Mouse (Mus musculus): Measurements from ENCODE around the gene Armcx6. TPM values are rescaled to one million over a fixed set of nuclear protein-coding genes. Genes with fewer than 3 reads are reported as not detected.
"Not testable (repeated sequence)": the region's sequence is repeated elsewhere in the genome, so short reads cannot be mapped to it uniquely, and the experiment has no call there.

Gene Armcx6
- polyA plus RNA-seq, 1 experiment, result 6.7 TPM

DNA sequence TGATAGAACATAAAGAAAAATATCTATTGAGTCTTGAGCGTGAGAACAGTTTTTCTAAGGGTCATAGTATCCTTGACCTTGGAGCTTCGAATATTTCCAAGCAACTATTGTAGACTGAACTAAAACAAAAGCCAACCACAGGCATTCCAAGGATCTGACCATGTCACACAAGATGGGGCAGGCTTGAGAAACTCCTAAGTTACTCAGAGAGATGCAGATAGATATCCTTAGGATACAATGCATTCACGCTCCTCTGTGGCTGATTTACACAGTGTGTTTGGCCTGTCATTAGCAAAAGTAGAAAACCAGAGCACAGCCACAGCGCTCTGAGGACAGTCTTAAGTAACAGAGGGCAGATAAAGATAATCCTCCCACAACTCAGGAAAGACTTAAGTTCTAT, 12.1 kb downstream of the Armcx6 start:
- no peak overlapping the region for H3ac ChIP-seq (ENCODE audit: control insufficient read depth, insufficient read length)

DNA sequence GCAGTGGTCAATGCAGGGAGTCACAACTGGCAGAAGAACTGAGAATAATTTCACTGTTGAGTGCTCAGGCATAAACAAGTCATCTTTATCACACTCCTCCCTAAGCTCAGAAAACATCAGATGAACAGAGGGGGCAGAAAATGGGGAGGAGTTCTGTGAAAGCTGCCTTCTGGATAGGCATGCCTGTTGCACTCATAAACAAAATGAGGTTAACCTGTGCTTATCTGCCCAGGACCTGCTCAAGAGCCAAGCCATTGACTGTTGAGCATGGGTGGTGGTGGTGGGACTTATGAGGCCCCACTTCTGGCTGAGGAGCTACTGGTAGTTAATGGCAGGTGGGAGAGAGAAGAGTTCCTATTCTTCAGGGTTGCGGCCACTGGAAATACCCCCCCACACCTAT, 13.4 kb downstream of the Armcx6 start:
- H3K4me2 ChIP-seq (ENCODE audit: low read depth), result no peak overlapping the region
- no peaks in the 10 kb centered on the region for H3K36me3 ChIP-seq (ENCODE audit: control insufficient read depth, insufficient read depth)
- H3ac ChIP-seq (ENCODE audit: control insufficient read depth, insufficient read length), result no peak overlapping the region
- H3K27me3 ChIP-seq (ENCODE audit: control insufficient read depth, insufficient read depth, insufficient read length), result no peaks in the 10 kb centered on the region
- H3K4me3 ChIP-seq, result no peak overlapping the region
- TF ChIP-seq E2F4 (IDR thresholded peaks at IDR 0.05; ENCODE audit: insufficient read depth) (no peak), CEBPB (IDR thresholded peaks at IDR 0.05; ENCODE audit: insufficient read depth, poor library complexity, severe bottlenecking) (no peak), SRF (IDR thresholded peaks at IDR 0.05; ENCODE audit: control insufficient read depth, insufficient read length, low read depth) (no peak), USF1 (IDR thresholded peaks at IDR 0.05; ENCODE audit: low read depth) (no peak), TCF12 (IDR thresholded peaks at IDR 0.05; ENCODE audit: insufficient read depth, poor library complexity, severe bottlenecking) (no peak), MAX (IDR thresholded peaks at IDR 0.05; ENCODE audit: low read depth) (no peak), REST (IDR thresholded peaks at IDR 0.05; ENCODE audit: insufficient read depth, insufficient read length) (no peak), POLR2A (IDR thresholded peaks at IDR 0.05; ENCODE audit: insufficient read length, low read depth) (no peak), MYOD1 (IDR thresholded peaks at IDR 0.05; ENCODE audit: control insufficient read depth in 1 of 3, insufficient read length in 2 of 3, low read depth in 2 of 3) (no peak), TCF3 (IDR thresholded peaks at IDR 0.05; ENCODE audit: insufficient read length, low read depth) (no peak), MYOG (IDR thresholded peaks at IDR 0.05; ENCODE audit: control insufficient read depth in 1 of 3, insufficient read depth in 1 of 3, insufficient read length in 2 of 3, low read depth in 2 of 3) (no peak), POLR2AphosphoS2 (IDR thresholded peaks at IDR 0.05; ENCODE audit: insufficient read length, low read depth) (no peak)
- no peaks in the 10 kb centered on the region for H3K79me2 ChIP-seq (ENCODE audit: control insufficient read depth, insufficient read depth)

More for the DNA sequence above, 12.1 kb downstream of the Armcx6 start:
- peak overlapping the region; percentile 22 for H3K4me2 ChIP-seq (ENCODE audit: low read depth)
- no peak for TF ChIP-seq MAX (IDR thresholded peaks at IDR 0.05; ENCODE audit: low read depth)
- TF ChIP-seq TCF3 (IDR thresholded peaks at IDR 0.05; ENCODE audit: insufficient read length, low read depth), result no peak
- TF ChIP-seq POLR2A (IDR thresholded peaks at IDR 0.05; ENCODE audit: insufficient read length, low read depth), result no peak
- TF ChIP-seq REST (IDR thresholded peaks at IDR 0.05; ENCODE audit: insufficient read depth, insufficient read length), result no peak
- no peak for TF ChIP-seq POLR2AphosphoS2 (IDR thresholded peaks at IDR 0.05; ENCODE audit: insufficient read length, low read depth)
- no peak for TF ChIP-seq USF1 (IDR thresholded peaks at IDR 0.05; ENCODE audit: low read depth)
- no peak for TF ChIP-seq E2F4 (IDR thresholded peaks at IDR 0.05; ENCODE audit: insufficient read depth)
- TF ChIP-seq CEBPB (IDR thresholded peaks at IDR 0.05; ENCODE audit: insufficient read depth, poor library complexity, severe bottlenecking), result no peak
- TF ChIP-seq TCF12 (IDR thresholded peaks at IDR 0.05; ENCODE audit: insufficient read depth, poor library complexity, severe bottlenecking), result no peak
- TF ChIP-seq SRF (IDR thresholded peaks at IDR 0.05; ENCODE audit: control insufficient read depth, insufficient read length, low read depth), result no peak
- TF ChIP-seq MYOD1 (IDR thresholded peaks at IDR 0.05; ENCODE audit: control insufficient read depth in 1 of 3, insufficient read length in 2 of 3, low read depth in 2 of 3), result no peak
- TF ChIP-seq MYOG (IDR thresholded peaks at IDR 0.05; ENCODE audit: control insufficient read depth in 1 of 3, insufficient read depth in 1 of 3, insufficient read length in 2 of 3, low read depth in 2 of 3), result no peak
- H3K27me3 ChIP-seq (ENCODE audit: control insufficient read depth, insufficient read depth, insufficient read length), result no peaks in the 10 kb centered on the region
- H3K36me3 ChIP-seq (ENCODE audit: control insufficient read depth, insufficient read depth), result no peaks in the 10 kb centered on the region
- H3K4me3 ChIP-seq, result no peak overlapping the region
- no peaks in the 10 kb centered on the region for H3K79me2 ChIP-seq (ENCODE audit: control insufficient read depth, insufficient read depth)

DNA sequence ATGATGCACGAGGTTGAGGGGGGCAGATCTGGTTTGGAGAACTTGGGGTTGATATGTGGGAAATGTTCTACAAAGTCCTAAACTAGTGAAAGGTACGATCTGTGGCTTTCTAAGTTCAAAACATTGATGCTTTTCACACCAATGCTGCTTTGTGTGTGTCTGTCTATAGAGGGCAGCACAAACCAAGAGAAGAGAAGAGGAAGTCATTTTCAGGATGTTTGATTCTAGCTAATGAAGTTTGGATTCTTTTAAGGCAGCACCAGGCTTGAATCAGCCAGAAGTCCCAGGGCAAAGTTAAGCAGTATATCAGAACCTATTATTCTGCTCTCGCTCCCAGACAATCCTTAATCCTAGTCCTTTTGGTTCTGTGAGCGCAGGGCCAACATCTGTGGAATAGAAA, 21.4 kb downstream of the Armcx6 start:
- H3ac ChIP-seq (ENCODE audit: control insufficient read depth, insufficient read length), result no peak overlapping the region
- H3K4me3 ChIP-seq, result no peak overlapping the region
- H3K27me3 ChIP-seq (ENCODE audit: control insufficient read depth, insufficient read depth, insufficient read length), result no peaks in the 10 kb centered on the region
- H3K4me2 ChIP-seq (ENCODE audit: low read depth), result peak overlapping the region; percentile 57
- TF ChIP-seq TCF3 (IDR thresholded peaks at IDR 0.05; ENCODE audit: insufficient read length, low read depth) (no peak), TCF12 (IDR thresholded peaks at IDR 0.05; ENCODE audit: insufficient read depth, poor library complexity, severe bottlenecking) (no peak), REST (IDR thresholded peaks at IDR 0.05; ENCODE audit: insufficient read depth, insufficient read length) (no peak), SRF (IDR thresholded peaks at IDR 0.05; ENCODE audit: control insufficient read depth, insufficient read length, low read depth) (no peak)
- H3K36me3 ChIP-seq (ENCODE audit: control insufficient read depth, insufficient read depth), result no peaks in the 10 kb centered on the region
- no peaks in the 10 kb centered on the region for H3K79me2 ChIP-seq (ENCODE audit: control insufficient read depth, insufficient read depth)

DNA sequence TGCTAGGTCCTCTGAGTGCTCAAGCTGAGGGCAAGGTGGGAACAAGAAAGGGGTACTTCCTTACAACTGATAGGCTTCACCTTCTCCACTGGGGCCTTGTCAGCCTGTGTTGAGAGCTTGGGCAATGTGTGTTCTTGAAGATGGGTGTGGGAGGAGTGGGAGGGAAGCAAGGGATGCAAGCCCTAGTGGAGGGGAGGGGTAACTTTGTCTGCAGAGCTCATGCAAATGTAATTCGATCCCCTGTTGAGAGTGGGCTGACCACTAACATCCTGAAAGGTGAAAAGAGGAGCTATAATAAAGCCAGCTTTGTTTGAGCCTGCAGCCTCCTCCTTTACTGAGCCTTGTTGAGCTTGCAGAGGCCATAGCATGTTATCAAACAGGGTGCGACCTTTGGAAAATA, 27.5 kb downstream of the Armcx6 start:
- H3K4me2 ChIP-seq (ENCODE audit: low read depth); H3K79me2 ChIP-seq (ENCODE audit: control insufficient read depth, insufficient read depth); H3K36me3 ChIP-seq (ENCODE audit: control insufficient read depth, insufficient read depth); H3K4me3 ChIP-seq; H3ac ChIP-seq (ENCODE audit: control insufficient read depth, insufficient read length); H3K27me3 ChIP-seq (ENCODE audit: control insufficient read depth, insufficient read depth, insufficient read length): not testable (repeated sequence)

DNA sequence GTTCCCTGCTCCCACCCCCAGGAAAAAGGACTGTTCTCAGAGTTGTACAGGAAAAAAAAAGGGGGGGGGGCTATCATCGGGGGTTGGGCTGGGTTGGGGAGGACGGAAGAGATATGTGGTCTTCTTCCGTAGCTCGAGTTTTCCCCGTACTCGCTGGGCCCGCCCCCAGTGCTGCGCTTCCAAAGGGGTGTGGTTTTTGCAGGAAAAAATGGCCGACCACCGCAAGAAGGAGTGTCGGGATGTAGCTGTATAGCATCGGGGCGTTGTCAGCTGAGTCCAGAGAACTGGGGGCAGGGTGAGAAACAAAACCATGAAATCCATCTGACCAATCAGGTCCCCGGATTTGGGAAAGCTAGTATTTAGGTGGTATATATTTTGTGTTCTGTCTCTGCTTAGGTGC, 32.7 kb downstream of the Armcx6 start:
- no peaks in the 10 kb centered on the region for H3K27me3 ChIP-seq (ENCODE audit: control insufficient read depth, insufficient read depth, insufficient read length)
- no peak overlapping the region for H3ac ChIP-seq (ENCODE audit: control insufficient read depth, insufficient read length)
- peak overlapping the region; percentile 64 for H3K4me2 ChIP-seq (ENCODE audit: low read depth)
- H3K36me3 ChIP-seq (ENCODE audit: control insufficient read depth, insufficient read depth), result no peaks in the 10 kb centered on the region
- no peak for TF ChIP-seq POLR2A (IDR thresholded peaks at IDR 0.05; ENCODE audit: insufficient read length, low read depth)
- TF ChIP-seq SRF (IDR thresholded peaks at IDR 0.05; ENCODE audit: control insufficient read depth, insufficient read length, low read depth), result no peak
- TF ChIP-seq MYOD1 (IDR thresholded peaks at IDR 0.05; ENCODE audit: control insufficient read depth in 1 of 3, insufficient read length in 2 of 3, low read depth in 2 of 3), result no peak
- no peak for TF ChIP-seq E2F4 (IDR thresholded peaks at IDR 0.05; ENCODE audit: insufficient read depth)
- TF ChIP-seq TCF3 (IDR thresholded peaks at IDR 0.05; ENCODE audit: insufficient read length, low read depth), result no peak
- no peak for TF ChIP-seq TCF12 (IDR thresholded peaks at IDR 0.05; ENCODE audit: insufficient read depth, poor library complexity, severe bottlenecking)
- no peak for TF ChIP-seq MAX (IDR thresholded peaks at IDR 0.05; ENCODE audit: low read depth)
- TF ChIP-seq MYOG (IDR thresholded peaks at IDR 0.05; ENCODE audit: control insufficient read depth in 1 of 3, insufficient read depth in 1 of 3, insufficient read length in 2 of 3, low read depth in 2 of 3), result no peak
- TF ChIP-seq CEBPB (IDR thresholded peaks at IDR 0.05; ENCODE audit: insufficient read depth, poor library complexity, severe bottlenecking), result no peak
- TF ChIP-seq USF1 (IDR thresholded peaks at IDR 0.05; ENCODE audit: low read depth), result no peak
- TF ChIP-seq REST (IDR thresholded peaks at IDR 0.05; ENCODE audit: insufficient read depth, insufficient read length), result no peak
- TF ChIP-seq POLR2AphosphoS2 (IDR thresholded peaks at IDR 0.05; ENCODE audit: insufficient read length, low read depth), result no peak
- H3K79me2 ChIP-seq (ENCODE audit: control insufficient read depth, insufficient read depth), result no peaks in the 10 kb centered on the region
- H3K4me3 ChIP-seq, result peak overlapping the region; percentile 48
